Mouse (Mus musculus): ENCODE measurements around the gene Fam133b.
"Not testable (repeated sequence)": the region's sequence is repeated elsewhere in the genome, so short reads cannot be mapped to it uniquely, and the experiment has no call there.

The Fam133b gene

GRCm38 (mm10) chr5:3520493-3521359, 22.9 kb upstream of the Fam133b start:
- in situ Hi-C loops (cut with MseI, MboI) = no loop called here

GRCm38 (mm10) chr5:3521741-3522140, 21.9 kb upstream of the Fam133b start:
- in situ Hi-C loops (cut with MseI, MboI) = no loop called here

- in situ Hi-C loops (cut with MseI, MboI) = no loop called here
These were observed 20.8 kb upstream of the Fam133b start for GRCm38 (mm10) chr5:3522826-3523225.

GRCm38 (mm10) chr5:3527041-3527691, 16.5 kb upstream of the Fam133b start:
- in situ Hi-C loops (cut with MseI, MboI) = no loop called here

- in situ Hi-C loops (cut with MseI, MboI) = no loop called here
These were observed 13.9 kb upstream of the Fam133b start for GRCm38 (mm10) chr5:3529585-3530189.

GRCm38 (mm10) chr5:3532048-3532447, 11.6 kb upstream of the Fam133b start:
- in situ Hi-C loops (cut with MseI, MboI) = not testable (repeated sequence)

GRCm38 (mm10) chr5:3536592-3537212, 6.9 kb upstream of the Fam133b start:
- in situ Hi-C loops (cut with MseI, MboI) = no loop called here

GRCm38 (mm10) chr5:3538505-3539472, 4.8 kb upstream of the Fam133b start:
- in situ Hi-C loops (cut with MseI, MboI) = no loop called here

- in situ Hi-C loops (cut with MseI, MboI) = no loop called here
These were observed 1.8 kb upstream of the Fam133b start for GRCm38 (mm10) chr5:3541871-3542270.

GRCm38 (mm10) chr5:3544480-3544769, 792 bp downstream of the Fam133b start:
- in situ Hi-C loops (cut with MseI, MboI) = no loop called here

- in situ Hi-C loops (cut with MseI, MboI) = no loop called here
These were observed 2.6 kb downstream of the Fam133b start for GRCm38 (mm10) chr5:3546226-3546625.

GRCm38 (mm10) chr5:3551481-3551880, 7.8 kb downstream of the Fam133b start:
- in situ Hi-C loops (cut with MseI, MboI) = no loop called here

GRCm38 (mm10) chr5:3554198-3554597, 10.6 kb downstream of the Fam133b start:
- in situ Hi-C loops (cut with MseI, MboI) = no loop called here

- in situ Hi-C loops (cut with MseI, MboI) = no loop called here
These were observed 27.6 kb downstream of the Fam133b start, which contains the start of gene 1700109H08Rik for GRCm38 (mm10) chr5:3571266-3571665. TSS of gene 1700109H08Rik (plus strand) at chr5:3571566.

- in situ Hi-C loops (cut with MseI, MboI) = no loop called here
These were observed 31.2 kb downstream of the Fam133b start for GRCm38 (mm10) chr5:3574825-3575224.

GRCm38 (mm10) chr5:3577939-3578338, 34.3 kb downstream of the Fam133b start:
- in situ Hi-C loops (cut with MseI, MboI) = no loop called here

- in situ Hi-C loops (cut with MseI, MboI) = no loop called here
These were observed 35.4 kb downstream of the Fam133b start for GRCm38 (mm10) chr5:3579066-3579465.

- in situ Hi-C loops (cut with MseI, MboI) = no loop called here
These were observed 52.2 kb downstream of the Fam133b start, which contains the start of gene Pex1 for GRCm38 (mm10) chr5:3595693-3596398. TSS of gene Pex1 (plus strand) at chr5:3596066.

GRCm38 (mm10) chr5:3596399-3596766, 52.8 kb downstream of the Fam133b start, which contains the start of gene Rbm48:
TSS of gene Rbm48 (minus strand) at chr5:3596585.
- in situ Hi-C loops (cut with MseI, MboI) = no loop called here

- in situ Hi-C loops (cut with MseI, MboI) = no loop called here
These were observed 53.5 kb downstream of the Fam133b start for GRCm38 (mm10) chr5:3597171-3597570.
